In genomic region chr7:127613501-127613900, GRCm38 (mm10) we compare ENCODE assay signal across 8 mouse cellular contexts. TPM values are rescaled to one million over a fixed set of nuclear protein-coding genes. Genes with fewer than 3 reads are reported as not detected.
DNase-seq lines count a peak whose midpoint lies in the region; ATAC-seq lines count a peak whose summit lies in the region.
"Had no signal": no experiment of that assay in that cellular context is flagged by ENCODE, and none has a peak within 500 bp of the region (broad histone marks: within the 10 kb centered on the region; RNA-seq: fewer than 3 reads in every experiment).

No protein-coding gene starts in this region.

- no peak for ATAC-seq in neural tube, embryonic 11.5 days (ENCODE audit: insufficient read depth, low FRiP score, low TSS enrichment)
- ATAC-seq in hindbrain, embryonic 14.5 days (ENCODE audit: low FRiP score): no peak
- ATAC-seq in limb, embryonic 15.5 days (ENCODE audit: insufficient number of reproducible peaks, low FRiP score, low TSS enrichment, low read depth): no peak

- peak overlapping the region; percentile 71; the same call in 1 of the 2 replicates for H3K4me2 ChIP-seq in neural tube, embryonic 11.5 days (ENCODE audit: low read depth)
- H3K4me2 ChIP-seq in hindbrain, embryonic 14.5 days (replicated peaks): peak overlapping the region; percentile 83
- peak overlapping the region; percentile 75; the same call in 1 of the 2 replicates for H3K4me2 ChIP-seq in limb, embryonic 15.5 days

- peaks cover 28% of the 10 kb centered on the region for H3K36me3 ChIP-seq in neural tube, embryonic 11.5 days (ENCODE audit: control insufficient read depth, insufficient read depth, low read length)
- peaks cover 44% of the 10 kb centered on the region for H3K36me3 ChIP-seq in hindbrain, embryonic 14.5 days (replicated peaks; ENCODE audit: control insufficient read depth, insufficient read depth)
- H3K36me3 ChIP-seq in limb, embryonic 15.5 days: peaks cover 44% of the 10 kb centered on the region

- peaks cover 2% of the 10 kb centered on the region; the same call in 1 of the 2 replicates for H3K4me1 ChIP-seq in neural tube, embryonic 11.5 days (ENCODE audit: control insufficient read depth, insufficient read depth, low read length)
- H3K4me1 ChIP-seq in hindbrain, embryonic 14.5 days (replicated peaks; ENCODE audit: control insufficient read depth, insufficient read depth, low read length): peaks cover 21% of the 10 kb centered on the region
- peaks cover 19% of the 10 kb centered on the region for H3K4me1 ChIP-seq in limb, embryonic 15.5 days

- 87% methylated on average over 8 of the region's 8 CpGs for whole genome bisulfite sequencing in neural tube, embryonic 11.5 days
- 93% methylated on average over 8 of the region's 8 CpGs for WGBS in hindbrain, embryonic 14.5 days
- 82% methylated on average over 8 of the region's 8 CpGs for WGBS in limb, embryonic 15.5 days

- no peak overlapping the region for H3K27ac ChIP-seq in neural tube, embryonic 11.5 days (ENCODE audit: low read depth, low read length)
- no peak overlapping the region for H3K27ac ChIP-seq in hindbrain, embryonic 14.5 days
- H3K27ac ChIP-seq in limb, embryonic 15.5 days: no peak overlapping the region

- DNase-seq in neural tube, embryonic 11.5 days (ENCODE audit: low spot score): no peak
- no peak for DNase-seq in neural tube, embryonic 10.5 days (ENCODE audit: extremely low spot score, low spot score)
- no peak for DNase-seq in hindbrain, embryonic 14.5 days (ENCODE audit: low spot score)
- DNase-seq in layer of hippocampus, adult 9-10 months (ENCODE audit: low spot score): no peak
- DNase-seq in layer of hippocampus, postnatal 25 days (ENCODE audit: extremely low spot score in 1 of 2, low spot score in 1 of 2): no peak
- DNase-seq in spleen, adult 12 weeks (ENCODE audit: low spot score): no peak
- DNase-seq: gastrocnemius, postnatal 14 days had no signal

- H3K9me3 ChIP-seq in neural tube, embryonic 11.5 days (ENCODE audit: control insufficient read depth, low read length): no peaks in the 10 kb centered on the region
- no peaks in the 10 kb centered on the region for H3K9me3 ChIP-seq in hindbrain, embryonic 14.5 days (ENCODE audit: control insufficient read depth, low read length)
- H3K9me3 ChIP-seq in limb, embryonic 15.5 days: no peaks in the 10 kb centered on the region

- H3K9ac ChIP-seq in neural tube, embryonic 11.5 days (ENCODE audit: low read length): no peak overlapping the region
- no peak overlapping the region for H3K9ac ChIP-seq in hindbrain, embryonic 14.5 days
- H3K9ac ChIP-seq in limb, embryonic 15.5 days: no peak overlapping the region

- H3K27me3 ChIP-seq in neural tube, embryonic 11.5 days (ENCODE audit: control insufficient read depth, insufficient read depth, low read length): no peaks in the 10 kb centered on the region
- H3K27me3 ChIP-seq in hindbrain, embryonic 14.5 days (ENCODE audit: control insufficient read depth, insufficient read depth, low read length): no peaks in the 10 kb centered on the region
- no peaks in the 10 kb centered on the region for H3K27me3 ChIP-seq in limb, embryonic 15.5 days

- H3K4me3 ChIP-seq in neural tube, embryonic 11.5 days (ENCODE audit: low read depth, low read length): peak overlapping the region; percentile 85; the same call in 1 of the 2 replicates
- H3K4me3 ChIP-seq in hindbrain, embryonic 14.5 days (replicated peaks; ENCODE audit: low read length): peak overlapping the region; percentile 86; the same call in 1 of the 2 replicates
- peak overlapping the region; percentile 97; the same call in 1 of the 2 replicates for H3K4me3 ChIP-seq in limb, embryonic 15.5 days

RNA-seq across cellular contexts. Expression of gene Zfp629, which starts 2.1 kb away (rescaled TPM):
- 34.5 and 37.9 TPM in 2 replicates for polyA plus RNA-seq in neural tube, embryonic 11.5 days (2014; fragmentation: Nextera tagmentation; extraction: Ambion mirVana)
- polyA plus RNA-seq in hindbrain, embryonic 14.5 days (2014; fragmentation: Nextera tagmentation; extraction: Ambion mirVana): 22.2 and 22.9 TPM in 2 replicates
- polyA plus RNA-seq in limb, embryonic 15.5 days (2015; fragmentation: Nextera tagmentation; extraction: Ambion mirVana): 11.5 and 11.7 TPM in 2 replicates
- 10 to 100 TPM; 21.3 to 23.3 TPM for total RNA-seq in layer of hippocampus, postnatal 25 days (2021)

RNA-seq across cellular contexts. Expression of gene Rnf40, which starts 24.9 kb away (rescaled TPM):
- 45.3 and 50.9 TPM in 2 replicates for polyA plus RNA-seq in neural tube, embryonic 11.5 days (2014; fragmentation: Nextera tagmentation; extraction: Ambion mirVana)
- polyA plus RNA-seq in hindbrain, embryonic 14.5 days (2014; fragmentation: Nextera tagmentation; extraction: Ambion mirVana): 37.4 and 40.6 TPM in 2 replicates
- 42.9 and 46.1 TPM in 2 replicates for polyA plus RNA-seq in limb, embryonic 15.5 days (2015; fragmentation: Nextera tagmentation; extraction: Ambion mirVana)
- total RNA-seq in layer of hippocampus, postnatal 25 days (2021): 10 to 100 TPM; 67.2 to 80.8 TPM

RNA-seq across cellular contexts. Expression of gene Ccdc189, which starts 25.1 kb away (rescaled TPM):
- polyA plus RNA-seq in neural tube, embryonic 11.5 days (2014; fragmentation: Nextera tagmentation; extraction: Ambion mirVana): 12.2 and 12.8 TPM in 2 replicates
- polyA plus RNA-seq in hindbrain, embryonic 14.5 days (2014; fragmentation: Nextera tagmentation; extraction: Ambion mirVana): 9.2 and 9.8 TPM in 2 replicates
- 4.2 and 7.2 TPM in 2 replicates for polyA plus RNA-seq in limb, embryonic 15.5 days (2015; fragmentation: Nextera tagmentation; extraction: Ambion mirVana)
- 10 to 100 TPM in 1 of 2 experiments, 1 to 10 TPM in 1; 10.0 to 11.1 TPM for total RNA-seq in layer of hippocampus, postnatal 25 days (2021)

RNA-seq across cellular contexts. Expression of gene Phkg2, which starts 40.4 kb away (rescaled TPM):
- polyA plus RNA-seq in neural tube, embryonic 11.5 days (2014; fragmentation: Nextera tagmentation; extraction: Ambion mirVana): 45.1 and 55.1 TPM in 2 replicates
- 53.5 and 64.3 TPM in 2 replicates for polyA plus RNA-seq in hindbrain, embryonic 14.5 days (2014; fragmentation: Nextera tagmentation; extraction: Ambion mirVana)
- polyA plus RNA-seq in limb, embryonic 15.5 days (2015; fragmentation: Nextera tagmentation; extraction: Ambion mirVana): 39.3 and 41.5 TPM in 2 replicates
- 10 to 100 TPM; 77.2 to 82.3 TPM for total RNA-seq in layer of hippocampus, postnatal 25 days (2021)

RNA-seq across cellular contexts. Expression of gene Tmem265, which starts 52.3 kb away (rescaled TPM):
- polyA plus RNA-seq in neural tube, embryonic 11.5 days (2014; fragmentation: Nextera tagmentation; extraction: Ambion mirVana): 6.9 and 9.2 TPM in 2 replicates
- 7.1 and 10.3 TPM in 2 replicates for polyA plus RNA-seq in hindbrain, embryonic 14.5 days (2014; fragmentation: Nextera tagmentation; extraction: Ambion mirVana)
- polyA plus RNA-seq in limb, embryonic 15.5 days (2015; fragmentation: Nextera tagmentation; extraction: Ambion mirVana): 8.7 and 12.1 TPM in 2 replicates
- total RNA-seq in layer of hippocampus, postnatal 25 days (2021): 1 to 10 TPM in 1 of 2 experiments, not detected in 1; 1.8 TPM
- total RNA-seq: gastrocnemius, postnatal 14 days had no signal
